Mouse (Mus musculus) E14TG2a.4 (cell line): ENCODE measurements around the gene Gm1043.

Experiments used
- CTCF ChIP-seq: conservative IDR thresholded peaks from 2 replicates; pipeline ENCODE4 v1.5.1; 2014; ENCODE audit warnings: low read length
- NANOG ChIP-seq: IDR thresholded peaks from 2 replicates; pipeline ENCODE4 v1.6.1; 2014; ENCODE audit warnings: borderline replicate concordance, low read length, mixed read lengths
- POU5F1 ChIP-seq: IDR thresholded peaks from 2 replicates; pipeline ENCODE4 v1.6.1; 2014; ENCODE audit warnings: low read length, borderline replicate concordance

GRCm38 (mm10) chr5:37051374-37052100 lies 33.6 kb upstream of the Gm1043 start:
- TF ChIP-seq CTCF = no peak
- TF ChIP-seq NANOG = no peak
- TF ChIP-seq POU5F1 = no peak
